Mouse (Mus musculus) hindbrain, embryonic 12.5 days (tissue): ENCODE data around the gene Polr2m. TPM values are rescaled to one million over a fixed set of nuclear protein-coding genes. Genes with fewer than 3 reads are reported as not detected.
"Not testable (repeated sequence)": the region's sequence is repeated elsewhere in the genome, so short reads cannot be mapped to it uniquely, and the experiment has no call there.

Experiments
- ATAC-seq: fragments of 200-750 bp; cut with Nextera tagmentation; 2 replicates; pipeline ENCODE4 v1.8.0; 2017; ENCODE audit warnings: moderate TSS enrichment; ENCODE audit not compliant: low FRiP score
- H3K27ac ChIP-seq: fragments of 300-500 bp; sonication (generic); 2 replicates; pipeline ENCODE4 v1.5.1; 2016; ENCODE audit warnings: mild to moderate bottlenecking
- H3K27me3 ChIP-seq: fragments of 300-500 bp; sonication (generic); 2 replicates; pipeline ENCODE4 v1.6.1; 2016; ENCODE audit warnings: mild to moderate bottlenecking
- H3K36me3 ChIP-seq: fragments of 300-500 bp; sonication (generic); 2 replicates; pipeline ENCODE4 v1.6.1; 2016; ENCODE audit warnings: mild to moderate bottlenecking
- H3K4me1 ChIP-seq: fragments of 300-500 bp; sonication (generic); 2 replicates; pipeline ENCODE4 v1.6.1; 2016
- H3K4me2 ChIP-seq: fragments of 300-500 bp; sonication (generic); replicated peaks from 2 replicates; pipeline ENCODE4 v1.6.1; 2016; ENCODE audit warnings: mild to moderate bottlenecking
- H3K4me3 ChIP-seq: fragments of 300-500 bp; sonication (generic); 2 replicates; pipeline ENCODE4 v1.5.1; 2016; ENCODE audit warnings: mild to moderate bottlenecking
- H3K9ac ChIP-seq: fragments of 300-500 bp; sonication (generic); 2 replicates; pipeline ENCODE4 v1.6.1; 2016; ENCODE audit warnings: mild to moderate bottlenecking, moderate library complexity
- H3K9me3 ChIP-seq: fragments of 300-500 bp; sonication (generic); replicated peaks from 2 replicates; pipeline ENCODE4 v1.6.1; 2016; ENCODE audit warnings: mild to moderate bottlenecking
- WGBS: fragments of 180-500 bp; shearing (Covaris S2); methylation state at CpG from one replicate; pipeline ENCODE4 v1.1.7; 2016; 5-methylcytosine and 5-hydroxymethylcytosine counted together
- polyA plus RNA-seq: library from polyadenylated mRNA; unstranded; fragments of >200 nt; fragmentation: Nextera tagmentation; extraction: Ambion mirVana; gene quantifications from 2 replicates; pipeline ENCODE4 v1.2.1, GENCODE M21; 2016

The Polr2m gene
- polyA plus RNA-seq, 1 experiment from 2014 or later: 427 TPM

- H3K36me3 ChIP-seq: no peaks in the 10 kb centered on the region
- H3K4me2 ChIP-seq: no peak overlapping the region
- H3K9ac ChIP-seq: no peak overlapping the region
- H3K27me3 ChIP-seq: no peaks in the 10 kb centered on the region; the same call in 1 of the 2 replicates
- peaks cover 5% of the 10 kb centered on the region; the same call in 1 of the 2 replicates for H3K4me1 ChIP-seq
- WGBS: 85% methylated on average over 15 of the region's 15 CpGs
- no peaks in the 10 kb centered on the region for H3K9me3 ChIP-seq
- H3K4me3 ChIP-seq: no peak overlapping the region
- H3K27ac ChIP-seq: no peak overlapping the region
- no peak for ATAC-seq
These were observed 6.7 kb upstream of the Polr2m start for GRCm38 (mm10) chr9:71492296-71493025.

GRCm38 (mm10) chr9:71490076-71490475, 4.3 kb upstream of the Polr2m start:
- WGBS: 51% methylated on average over 3 of the region's 3 CpGs
- H3K4me1 ChIP-seq: peaks cover 5% of the 10 kb centered on the region; the same call in 1 of the 2 replicates

GRCm38 (mm10) chr9:71486127-71486526, 392 bp upstream of the Polr2m start:
- Histone ChIP-seq H3K4me3 (peak overlapping the region; percentile 96), H3K4me1 (peaks cover 19% of the 10 kb centered on the region), H3K36me3 (peaks cover 23% of the 10 kb centered on the region), H3K9me3 (no peaks in the 10 kb centered on the region), H3K27ac (no peak overlapping the region), H3K9ac (no peak overlapping the region), H3K4me2 (peak overlapping the region; percentile 63), H3K27me3 (no peaks in the 10 kb centered on the region; the same call in 1 of the 2 replicates)
- WGBS: 42% methylated on average over 7 of the region's 7 CpGs
- peak; percentile 48 for ATAC-seq

More at GRCm38 (mm10) chr9:71490076-71490475, 4.3 kb upstream of the Polr2m start:
- Histone ChIP-seq H3K27ac (no peak overlapping the region), H3K9me3 (no peaks in the 10 kb centered on the region), H3K4me3 (no peak overlapping the region), H3K36me3 (no peaks in the 10 kb centered on the region), H3K4me2 (no peak overlapping the region), H3K9ac (no peak overlapping the region), H3K27me3 (no peaks in the 10 kb centered on the region; the same call in 1 of the 2 replicates)
- no peak for ATAC-seq

GRCm38 (mm10) chr9:71484871-71485474, 762 bp downstream of the Polr2m start:
- Histone ChIP-seq H3K27ac (peak overlapping the region; percentile 91), H3K4me3 (peak overlapping the region; percentile 96), H3K4me1 (peaks cover 14% of the 10 kb centered on the region), H3K9me3 (no peaks in the 10 kb centered on the region), H3K36me3 (peaks cover 34% of the 10 kb centered on the region), H3K4me2 (peak overlapping the region; percentile 63), H3K9ac (peak overlapping the region; percentile 98), H3K27me3 (no peaks in the 10 kb centered on the region; the same call in 1 of the 2 replicates)
- WGBS: 1% methylated on average over 14 of the region's 14 CpGs
- no peak for ATAC-seq

DNA sequence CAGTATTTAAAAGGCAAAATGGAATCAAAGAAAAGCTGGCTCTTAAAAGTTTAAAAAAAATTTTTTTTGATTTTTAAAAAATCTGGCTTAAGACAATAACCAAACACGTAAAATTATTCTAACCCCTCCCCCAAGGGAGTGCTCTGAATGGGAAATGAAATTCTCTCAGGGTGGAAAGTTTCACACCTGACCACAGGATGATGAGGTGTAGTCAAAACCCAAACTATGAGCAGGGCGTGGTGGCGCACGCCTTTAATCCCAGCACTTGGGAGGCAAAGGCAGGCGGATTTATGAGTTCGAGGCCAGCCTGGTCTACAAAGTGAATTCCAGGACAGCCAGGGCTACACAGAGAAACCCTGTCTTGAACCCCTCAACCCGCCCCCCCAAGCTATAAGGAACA, 1.9 kb downstream of the Polr2m start:
- H3K27me3 ChIP-seq, H3K9me3 ChIP-seq, H3K9ac ChIP-seq, ATAC-seq, H3K27ac ChIP-seq: not testable (repeated sequence)
- H3K4me2 ChIP-seq: peak overlapping the region; percentile 63
- 0 out of 2 replicates have a peak overlapping the region, but pooled peaks have one; percentile 96 for H3K4me3 ChIP-seq
- H3K4me1 ChIP-seq: peaks cover 14% of the 10 kb centered on the region
- H3K36me3 ChIP-seq: peaks cover 45% of the 10 kb centered on the region
- 95% methylated on average over 7 of the region's 7 CpGs for WGBS

DNA sequence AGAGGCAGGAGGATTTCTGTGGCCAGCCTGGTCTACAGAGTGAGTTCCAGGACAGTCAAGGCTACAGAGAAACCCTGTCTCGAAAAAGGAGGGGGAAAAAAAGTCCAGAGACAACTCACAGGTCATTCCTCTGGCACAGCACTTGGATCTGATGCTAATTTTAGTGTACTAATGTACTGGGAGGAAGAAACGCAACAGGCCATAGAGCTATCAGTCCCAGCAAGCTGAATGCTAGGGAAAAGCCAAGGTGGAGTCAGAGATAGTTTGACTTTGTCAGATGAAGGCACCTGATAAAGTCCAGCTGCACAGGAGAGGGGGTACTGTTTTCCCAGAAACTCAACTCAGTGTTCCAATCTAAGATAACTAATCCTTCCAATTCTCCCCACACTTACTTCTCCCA, 5.4 kb downstream of the Polr2m start:
- peaks cover 77% of the 10 kb centered on the region for H3K36me3 ChIP-seq
- 91% methylated on average over 2 of the region's 2 CpGs for WGBS

GRCm38 (mm10) chr9:71479413-71479812, 6.3 kb downstream of the Polr2m start:
- Histone ChIP-seq H3K27ac (no peak overlapping the region), H3K4me3 (no peak overlapping the region), H3K9ac (no peak overlapping the region), H3K27me3 (no peaks in the 10 kb centered on the region), H3K36me3 (peaks cover 84% of the 10 kb centered on the region), H3K4me1 (peaks cover 9% of the 10 kb centered on the region), H3K4me2 (no peak overlapping the region), H3K9me3 (0 out of 2 replicates have a peak, but pooled peaks cover 3% of the 10 kb centered on the region)
- no peak for ATAC-seq
- WGBS: 95% methylated on average over 9 of the region's 9 CpGs

More for the DNA sequence above, 5.4 kb downstream of the Polr2m start:
- no peaks in the 10 kb centered on the region for H3K27me3 ChIP-seq
- no peak overlapping the region for H3K4me2 ChIP-seq
- peaks cover 14% of the 10 kb centered on the region for H3K4me1 ChIP-seq
- 0 out of 2 replicates have a peak, but pooled peaks cover 3% of the 10 kb centered on the region for H3K9me3 ChIP-seq
- no peak for ATAC-seq
- no peak overlapping the region for H3K27ac ChIP-seq
- no peak overlapping the region for H3K4me3 ChIP-seq
- H3K9ac ChIP-seq: no peak overlapping the region

GRCm38 (mm10) chr9:71478596-71478995, 7.1 kb downstream of the Polr2m start:
- no peak for ATAC-seq
- Histone ChIP-seq H3K4me1 (0 out of 2 replicates have a peak, but pooled peaks cover 4% of the 10 kb centered on the region), H3K4me3 (no peak overlapping the region), H3K36me3 (peaks cover 84% of the 10 kb centered on the region), H3K27ac (no peak overlapping the region), H3K9me3 (0 out of 2 replicates have a peak, but pooled peaks cover 3% of the 10 kb centered on the region), H3K27me3 (no peaks in the 10 kb centered on the region), H3K4me2 (no peak overlapping the region), H3K9ac (no peak overlapping the region)
- WGBS: 96% methylated on average over 7 of the region's 7 CpGs

DNA sequence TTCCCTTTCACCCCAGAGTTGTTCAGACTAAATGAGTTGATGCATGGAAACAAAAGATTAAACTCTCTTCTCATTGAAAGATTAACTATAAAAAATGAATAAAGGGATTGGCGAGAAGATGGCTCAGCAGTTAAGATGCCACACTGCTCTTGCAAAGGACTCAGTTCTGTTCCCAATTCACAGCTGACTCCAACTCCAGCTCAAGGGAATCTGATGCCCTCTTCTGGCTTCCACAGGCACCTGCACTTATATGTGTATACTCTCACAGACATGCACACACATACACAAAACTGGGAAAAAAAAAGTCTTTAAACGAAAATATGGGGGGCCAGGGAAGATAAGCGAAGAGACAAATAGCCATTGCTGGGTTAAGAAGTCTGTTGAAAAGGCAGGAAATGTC, 9.1 kb downstream of the Polr2m start:
- no peaks in the 10 kb centered on the region for H3K27me3 ChIP-seq
- H3K9ac ChIP-seq: no peak overlapping the region
- no peak overlapping the region for H3K4me2 ChIP-seq
- H3K36me3 ChIP-seq: peaks cover 66% of the 10 kb centered on the region
- no peak for ATAC-seq
- no peaks in the 10 kb centered on the region for H3K4me1 ChIP-seq
- 0 out of 2 replicates have a peak, but pooled peaks cover 3% of the 10 kb centered on the region for H3K9me3 ChIP-seq
- H3K27ac ChIP-seq: no peak overlapping the region
- H3K4me3 ChIP-seq: no peak overlapping the region
- WGBS: 96% methylated on average over 3 of the region's 3 CpGs

DNA sequence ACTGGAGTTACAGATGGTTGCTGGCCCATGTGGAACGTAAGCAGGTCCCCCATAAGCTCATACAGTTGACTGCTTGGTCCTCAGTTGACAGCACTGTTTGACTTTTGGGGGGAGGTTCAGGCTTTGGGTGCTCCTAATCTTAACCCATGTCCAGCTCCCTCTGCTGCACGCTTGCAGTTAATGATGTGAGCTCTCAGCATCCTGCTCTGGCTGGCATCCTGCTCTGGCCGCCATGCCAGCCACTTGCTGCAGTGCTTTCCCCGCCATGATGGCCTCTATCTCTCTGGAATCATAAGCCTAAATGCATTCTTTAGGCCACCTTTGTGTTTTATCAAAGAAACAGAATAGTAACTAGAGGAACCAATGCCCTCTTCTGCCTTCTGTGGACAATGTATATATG, 10.2 kb downstream of the Polr2m start:
- Histone ChIP-seq H3K4me2 (no peak overlapping the region), H3K9me3 (0 out of 2 replicates have a peak, but pooled peaks cover 3% of the 10 kb centered on the region), H3K4me1 (no peaks in the 10 kb centered on the region), H3K36me3 (peaks cover 56% of the 10 kb centered on the region), H3K27me3 (no peaks in the 10 kb centered on the region), H3K27ac (no peak overlapping the region), H3K9ac (no peak overlapping the region), H3K4me3 (no peak overlapping the region)
- whole genome bisulfite sequencing: 92% methylated on average over 4 of the region's 4 CpGs
- no peak for ATAC-seq

DNA sequence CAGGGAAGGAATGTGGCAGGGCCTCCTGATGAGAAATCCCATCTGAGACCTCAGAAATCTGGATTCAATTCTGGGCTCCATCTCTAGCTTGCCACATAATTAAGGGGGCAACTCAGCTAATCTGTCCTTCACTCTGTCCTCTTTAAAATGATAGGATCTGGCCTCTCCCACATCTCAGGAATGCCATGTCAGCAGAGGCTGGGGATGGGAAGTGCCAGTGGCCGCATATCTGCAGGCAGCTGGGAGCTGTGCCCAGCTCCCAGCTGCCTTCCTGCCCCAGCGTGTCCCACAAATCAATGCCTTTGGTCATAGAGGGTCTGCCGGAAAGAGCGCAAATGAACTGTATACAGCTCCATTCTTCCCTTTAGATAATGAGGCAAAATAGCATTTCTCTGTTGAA, 18.3 kb downstream of the Polr2m start:
- Histone ChIP-seq H3K36me3 (no peaks in the 10 kb centered on the region), H3K4me3 (no peak overlapping the region), H3K9me3 (no peaks in the 10 kb centered on the region), H3K27ac (no peak overlapping the region), H3K4me1 (no peaks in the 10 kb centered on the region), H3K9ac (no peak overlapping the region), H3K4me2 (no peak overlapping the region), H3K27me3 (no peaks in the 10 kb centered on the region)
- no peak for ATAC-seq
- WGBS: 71% methylated on average over 4 of the region's 4 CpGs

GRCm38 (mm10) chr9:71466111-71466510, 19.6 kb downstream of the Polr2m start:
- H3K9ac ChIP-seq: no peak overlapping the region
- 82% methylated on average over 3 of the region's 3 CpGs for WGBS

More at GRCm38 (mm10) chr9:71466111-71466510, 19.6 kb downstream of the Polr2m start:
- no peak overlapping the region for H3K27ac ChIP-seq
- H3K27me3 ChIP-seq: no peaks in the 10 kb centered on the region
- H3K4me1 ChIP-seq: no peaks in the 10 kb centered on the region
- H3K9me3 ChIP-seq: no peaks in the 10 kb centered on the region
- no peak for ATAC-seq
- H3K4me3 ChIP-seq: no peak overlapping the region
- no peaks in the 10 kb centered on the region for H3K36me3 ChIP-seq
- no peak overlapping the region for H3K4me2 ChIP-seq
